Mouse (Mus musculus) stomach, embryonic 16.5 days (tissue): ENCODE results near the gene Tbxa2r. TPM values are rescaled to one million over a fixed set of nuclear protein-coding genes. Genes with fewer than 3 reads are reported as not detected.
A peak's percentile ranks its signal among the peaks of the same experiment; 100 is the strongest.

Source experiments
- ATAC-seq: fragments of 200-750 bp; cut with Nextera tagmentation; 2 replicates; pipeline ENCODE4 v1.8.0; 2017; ENCODE audit warnings: moderate number of reproducible peaks, moderate TSS enrichment; ENCODE audit not compliant: insufficient read depth, low FRiP score
- H3K27ac ChIP-seq: fragments of 300-500 bp; sonication (generic); 2 replicates; pipeline ENCODE4 v1.5.1; 2014; ENCODE audit warnings: low read length
- H3K27me3 ChIP-seq: fragments of 300-500 bp; sonication (generic); 2 replicates; pipeline ENCODE4 v1.6.1; 2014; ENCODE audit warnings: low read length, control low read depth, mixed read lengths; ENCODE audit not compliant: control insufficient read depth, insufficient read depth
- H3K36me3 ChIP-seq: fragments of 300-500 bp; sonication (generic); 2 replicates; pipeline ENCODE4 v1.6.1; 2014; ENCODE audit warnings: low read length; ENCODE audit not compliant: control insufficient read depth, insufficient read depth
- H3K4me1 ChIP-seq: fragments of 300-500 bp; sonication (generic); 2 replicates; pipeline ENCODE4 v1.6.1; 2014; ENCODE audit warnings: low read length, control low read depth, mixed read lengths; ENCODE audit not compliant: control insufficient read depth, insufficient read depth
- H3K4me2 ChIP-seq: fragments of 300-500 bp; sonication (generic); 2 replicates; pipeline ENCODE4 v1.6.1; 2014; ENCODE audit warnings: low read depth, low read length, mixed read lengths
- H3K4me3 ChIP-seq: fragments of 300-500 bp; sonication (generic); replicated peaks from 2 replicates; pipeline ENCODE4 v1.5.1; 2014; ENCODE audit warnings: mild to moderate bottlenecking, low read length
- H3K9ac ChIP-seq: fragments of 300-500 bp; sonication (generic); 2 replicates; pipeline ENCODE4 v1.6.1; 2014; ENCODE audit warnings: low read length
- H3K9me3 ChIP-seq: fragments of 300-500 bp; sonication (generic); replicated peaks from 2 replicates; pipeline ENCODE4 v1.6.1; 2016; ENCODE audit warnings: low read length, control low read depth; ENCODE audit not compliant: control insufficient read depth
- WGBS: fragments of 180-500 bp; shearing (Covaris S2); extraction: QIAGEN DNeasy Blood & Tissue Kit; methylation state at CpG from one replicate; pipeline ENCODE4 v1.1.7; 2014; 5-methylcytosine and 5-hydroxymethylcytosine counted together
- polyA plus RNA-seq: library from polyadenylated mRNA; unstranded; fragments of >200 nt; fragmentation: Nextera tagmentation; extraction: Ambion mirVana; gene quantifications from 2 replicates; pipeline ENCODE4 v1.2.1, GENCODE M21; 2015

The Tbxa2r gene
- polyA plus RNA-seq = 28.1 and 31.5 TPM in 2 replicates

GRCm38 (mm10) chr10:81328386-81328785 lies at the start of gene Tbxa2r:
Tbxa2r (plus strand) TSS chr10:81328731.
- H3K27ac ChIP-seq = peak within 1 kb of the TSS; percentile 97
- 9% methylated on average over 10 of the region's 10 CpGs for WGBS
- peak within 1 kb of the TSS; percentile 71 for H3K9ac ChIP-seq
- peak within 1 kb of the TSS; percentile 62 for H3K4me2 ChIP-seq
- peaks cover 30% of the 10 kb centered on the region for H3K36me3 ChIP-seq
- no peaks in the 10 kb centered on the region for H3K9me3 ChIP-seq
- ATAC-seq = peak; percentile 37; the same call in 1 of the 2 replicates
- peak within 1 kb of the TSS; percentile 44 for H3K4me3 ChIP-seq
- H3K4me1 ChIP-seq = peaks cover 30% of the 10 kb centered on the region
- no peaks in the 10 kb centered on the region for H3K27me3 ChIP-seq

- no peak overlapping the region for H3K27ac ChIP-seq
- no peak overlapping the region for H3K9ac ChIP-seq
- H3K4me3 ChIP-seq = no peak overlapping the region
- no peaks in the 10 kb centered on the region for H3K36me3 ChIP-seq
- H3K27me3 ChIP-seq = peaks cover 4% of the 10 kb centered on the region
- 0 out of 2 replicates have a peak, but pooled peaks cover 5% of the 10 kb centered on the region for H3K4me1 ChIP-seq
- no peak for ATAC-seq
- 32% methylated on average over 10 of the region's 10 CpGs for WGBS
- H3K9me3 ChIP-seq = no peaks in the 10 kb centered on the region
- H3K4me2 ChIP-seq = 0 out of 2 replicates have a peak overlapping the region, but pooled peaks have one; percentile 9
Measured at GRCm38 (mm10) chr10:81279496-81279895, 49.0 kb upstream of the Tbxa2r start.

- Histone ChIP-seq H3K9ac (peak overlapping the region; percentile 37; the same call in 1 of the 2 replicates), H3K27ac (0 out of 2 replicates have a peak overlapping the region, but pooled peaks have one; percentile 34)
Measured at GRCm38 (mm10) chr10:81284189-81284588, 44.3 kb upstream of the Tbxa2r start.

GRCm38 (mm10) chr10:81284719-81285118 lies 43.8 kb upstream of the Tbxa2r start:
- no peaks in the 10 kb centered on the region for H3K9me3 ChIP-seq
- H3K4me2 ChIP-seq = peak overlapping the region; percentile 62
- peaks cover 25% of the 10 kb centered on the region for H3K4me1 ChIP-seq
- WGBS = 9% methylated on average over 17 of the region's 17 CpGs
- H3K4me3 ChIP-seq = peak overlapping the region; percentile 51
- peaks cover 14% of the 10 kb centered on the region for H3K27me3 ChIP-seq
- peak overlapping the region; percentile 66; the same call in 1 of the 2 replicates for H3K27ac ChIP-seq
- no peaks in the 10 kb centered on the region for H3K36me3 ChIP-seq
- H3K9ac ChIP-seq = peak overlapping the region; percentile 71; the same call in 1 of the 2 replicates
- peak; percentile 46; the same call in 1 of the 2 replicates for ATAC-seq

More at GRCm38 (mm10) chr10:81284189-81284588, 44.3 kb upstream of the Tbxa2r start:
- H3K4me1 ChIP-seq = peaks cover 22% of the 10 kb centered on the region; the same call in 1 of the 2 replicates
- peak overlapping the region; percentile 62 for H3K4me2 ChIP-seq
- peak overlapping the region; percentile 51; the same call in 1 of the 2 replicates for H3K4me3 ChIP-seq
- H3K9me3 ChIP-seq = no peaks in the 10 kb centered on the region
- 41% methylated on average over 6 of the region's 6 CpGs for WGBS
- peaks cover 14% of the 10 kb centered on the region for H3K27me3 ChIP-seq
- no peak for ATAC-seq
- H3K36me3 ChIP-seq = no peaks in the 10 kb centered on the region

GRCm38 (mm10) chr10:81285694-81286450 lies 42.7 kb upstream of the Tbxa2r start:
- Histone ChIP-seq H3K4me1 (peaks cover 29% of the 10 kb centered on the region), H3K27me3 (peaks cover 14% of the 10 kb centered on the region), H3K36me3 (no peaks in the 10 kb centered on the region), H3K4me2 (peak overlapping the region; percentile 62), H3K9me3 (no peaks in the 10 kb centered on the region), H3K4me3 (peak overlapping the region; percentile 51), H3K27ac (peak overlapping the region; percentile 84), H3K9ac (peak overlapping the region; percentile 71)
- peak; percentile 60 for ATAC-seq
- 1% methylated on average over 54 of the region's 54 CpGs for WGBS

- 24% methylated on average over 6 of the region's 6 CpGs for WGBS
- Histone ChIP-seq H3K9ac (peak overlapping the region; percentile 67), H3K9me3 (no peaks in the 10 kb centered on the region), H3K27me3 (peaks cover 14% of the 10 kb centered on the region), H3K4me3 (no peak overlapping the region), H3K4me1 (peaks cover 35% of the 10 kb centered on the region), H3K4me2 (peak overlapping the region; percentile 62; the same call in 1 of the 2 replicates), H3K36me3 (no peaks in the 10 kb centered on the region), H3K27ac (peak overlapping the region; percentile 84)
- ATAC-seq = no peak
Measured at GRCm38 (mm10) chr10:81286586-81286985, 41.9 kb upstream of the Tbxa2r start.

- WGBS = 58% methylated on average over 8 of the region's 8 CpGs
- peak overlapping the region; percentile 10; the same call in 1 of the 2 replicates for H3K9ac ChIP-seq
- 0 out of 2 replicates have a peak overlapping the region, but pooled peaks have one; percentile 25 for H3K4me2 ChIP-seq
- H3K27ac ChIP-seq = peak overlapping the region; percentile 84; the same call in 1 of the 2 replicates
- no peak overlapping the region for H3K4me3 ChIP-seq
- H3K9me3 ChIP-seq = no peaks in the 10 kb centered on the region
- no peaks in the 10 kb centered on the region for H3K36me3 ChIP-seq
- peaks cover 14% of the 10 kb centered on the region for H3K27me3 ChIP-seq
- peaks cover 35% of the 10 kb centered on the region for H3K4me1 ChIP-seq
- ATAC-seq = no peak
Measured at GRCm38 (mm10) chr10:81287513-81288157, 40.9 kb upstream of the Tbxa2r start.

- ATAC-seq = no peak
- Histone ChIP-seq H3K27me3 (peaks cover 14% of the 10 kb centered on the region), H3K4me2 (peak overlapping the region; percentile 25; the same call in 1 of the 2 replicates), H3K4me1 (peaks cover 36% of the 10 kb centered on the region), H3K27ac (no peak overlapping the region), H3K9me3 (no peaks in the 10 kb centered on the region), H3K36me3 (no peaks in the 10 kb centered on the region), H3K4me3 (no peak overlapping the region), H3K9ac (no peak overlapping the region)
- WGBS = 30% methylated on average over 6 of the region's 6 CpGs
Measured at GRCm38 (mm10) chr10:81288601-81289000, 39.9 kb upstream of the Tbxa2r start.
